Mouse (Mus musculus): ENCODE results near the gene Ogfr. TPM values are rescaled to one million over a fixed set of nuclear protein-coding genes. Genes with fewer than 3 reads are reported as not detected.

The Ogfr gene
- polyA plus RNA-seq, 1 experiment from 2014 or later: 62.7 TPM

DNA sequence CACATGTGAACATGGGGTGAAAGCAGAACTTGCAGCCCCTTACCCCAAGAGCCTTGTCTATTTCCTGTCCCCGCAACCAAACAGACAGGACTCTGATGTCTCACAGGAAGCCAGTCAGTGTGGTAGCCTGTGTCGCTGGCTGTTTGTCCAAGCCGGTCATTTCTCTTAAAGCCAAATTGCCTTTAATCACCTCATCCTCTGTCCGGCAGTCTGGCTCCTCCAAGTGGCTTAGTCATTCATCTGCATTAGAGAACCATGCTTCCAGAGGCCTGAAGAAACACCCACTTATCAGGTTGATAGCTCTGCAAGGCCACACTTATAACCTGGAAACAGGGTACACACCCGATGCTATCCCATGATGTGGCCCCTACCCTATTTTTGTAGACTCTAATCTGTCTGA lies 26.9 kb upstream of the Ogfr start:
- ATAC-seq (replicated peaks; ENCODE audit: low FRiP score, low TSS enrichment, low read depth): no peak
- Histone ChIP-seq H3K4me2 (ENCODE audit: low read length) (no peak overlapping the region), H3K4me1 (replicated peaks; ENCODE audit: control insufficient read depth, insufficient read depth, low read length) (peaks cover 4% of the 10 kb centered on the region; the same call in 1 of the 2 replicates), H3K4me3 (ENCODE audit: low read depth, low read length) (no peak overlapping the region), H3K27ac (ENCODE audit: low read depth) (no peak overlapping the region), H3K36me3 (ENCODE audit: control insufficient read depth, insufficient read depth, low read length) (no peaks in the 10 kb centered on the region), H3K9ac (ENCODE audit: low read length) (no peak overlapping the region), H3K9me3 (ENCODE audit: control insufficient read depth, low read length) (no peaks in the 10 kb centered on the region), H3K27me3 (replicated peaks; ENCODE audit: control insufficient read depth, insufficient read depth, low read length) (0 out of 2 replicates have a peak, but pooled peaks cover 2% of the 10 kb centered on the region)
- no peak for DNase-seq (ENCODE audit: low spot score)
- 42% methylated on average over 5 of the region's 5 CpGs for WGBS

- Histone ChIP-seq H3K36me3 (ENCODE audit: control insufficient read depth, insufficient read depth, low read length) (no peaks in the 10 kb centered on the region), H3K4me2 (ENCODE audit: low read length) (no peak overlapping the region), H3K27ac (ENCODE audit: low read depth) (no peak overlapping the region), H3K4me1 (replicated peaks; ENCODE audit: control insufficient read depth, insufficient read depth, low read length) (peaks cover 4% of the 10 kb centered on the region; the same call in 1 of the 2 replicates), H3K9ac (ENCODE audit: low read length) (no peak overlapping the region), H3K9me3 (ENCODE audit: control insufficient read depth, low read length) (no peaks in the 10 kb centered on the region), H3K27me3 (replicated peaks; ENCODE audit: control insufficient read depth, insufficient read depth, low read length) (0 out of 2 replicates have a peak, but pooled peaks cover 2% of the 10 kb centered on the region), H3K4me3 (ENCODE audit: low read depth, low read length) (no peak overlapping the region)
- DNase-seq (ENCODE audit: low spot score) (no peak), ATAC-seq (replicated peaks; ENCODE audit: low FRiP score, low TSS enrichment, low read depth) (no peak)
- WGBS: 71% methylated on average over 6 of the region's 6 CpGs
Measured at GRCm38 (mm10) chr2:180563296-180563695, 25.7 kb upstream of the Ogfr start.

DNA sequence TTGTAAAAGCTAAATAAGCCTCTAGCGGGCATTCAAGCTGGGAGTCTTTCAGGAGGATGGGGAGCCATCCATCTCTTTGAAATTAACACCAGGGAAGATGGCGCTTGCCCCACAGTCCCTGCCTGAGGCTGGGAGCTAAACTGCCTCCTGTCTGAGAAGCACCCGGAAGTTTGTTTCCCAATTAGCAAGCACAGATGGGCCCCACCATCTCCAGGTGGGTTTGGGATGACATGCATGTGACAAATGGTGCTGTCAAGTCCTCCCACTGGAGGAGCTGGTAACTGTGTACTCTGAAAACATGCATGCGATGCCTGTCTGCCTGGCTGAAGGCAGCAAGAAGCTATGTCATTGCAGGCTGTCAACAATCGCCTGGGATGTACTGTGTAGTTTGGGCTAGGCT lies 25.2 kb upstream of the Ogfr start:
- 35% methylated on average over 5 of the region's 5 CpGs for WGBS
- ATAC-seq (replicated peaks; ENCODE audit: low FRiP score, low TSS enrichment, low read depth): no peak
- H3K27ac ChIP-seq (ENCODE audit: low read depth): no peak overlapping the region

GRCm38 (mm10) chr2:180566240-180566913 lies 22.7 kb upstream of the Ogfr start:
- ATAC-seq (replicated peaks; ENCODE audit: low FRiP score, low TSS enrichment, low read depth) (no peak), DNase-seq (ENCODE audit: low spot score) (peak; percentile 77)
- 39% methylated on average over 13 of the region's 13 CpGs for WGBS
- H3K4me3 ChIP-seq (ENCODE audit: low read depth, low read length): no peak overlapping the region
- H3K27ac ChIP-seq (ENCODE audit: low read depth): no peak overlapping the region
- H3K36me3 ChIP-seq (ENCODE audit: control insufficient read depth, insufficient read depth, low read length): no peaks in the 10 kb centered on the region
- 0 out of 2 replicates have a peak, but pooled peaks cover 2% of the 10 kb centered on the region for H3K27me3 ChIP-seq (replicated peaks; ENCODE audit: control insufficient read depth, insufficient read depth, low read length)
- H3K4me1 ChIP-seq (replicated peaks; ENCODE audit: control insufficient read depth, insufficient read depth, low read length): peaks cover 17% of the 10 kb centered on the region
- H3K9me3 ChIP-seq (ENCODE audit: control insufficient read depth, low read length): no peaks in the 10 kb centered on the region
- no peak overlapping the region for H3K9ac ChIP-seq (ENCODE audit: low read length)
- H3K4me2 ChIP-seq (ENCODE audit: low read length): no peak overlapping the region

More for the DNA sequence above, 25.2 kb upstream of the Ogfr start:
- Histone ChIP-seq H3K27me3 (replicated peaks; ENCODE audit: control insufficient read depth, insufficient read depth, low read length) (0 out of 2 replicates have a peak, but pooled peaks cover 2% of the 10 kb centered on the region), H3K4me3 (ENCODE audit: low read depth, low read length) (no peak overlapping the region), H3K4me2 (ENCODE audit: low read length) (no peak overlapping the region), H3K36me3 (ENCODE audit: control insufficient read depth, insufficient read depth, low read length) (no peaks in the 10 kb centered on the region), H3K9me3 (ENCODE audit: control insufficient read depth, low read length) (no peaks in the 10 kb centered on the region), H3K9ac (ENCODE audit: low read length) (no peak overlapping the region), H3K4me1 (replicated peaks; ENCODE audit: control insufficient read depth, insufficient read depth, low read length) (peaks cover 7% of the 10 kb centered on the region)
- DNase-seq (ENCODE audit: low spot score): no peak

DNA sequence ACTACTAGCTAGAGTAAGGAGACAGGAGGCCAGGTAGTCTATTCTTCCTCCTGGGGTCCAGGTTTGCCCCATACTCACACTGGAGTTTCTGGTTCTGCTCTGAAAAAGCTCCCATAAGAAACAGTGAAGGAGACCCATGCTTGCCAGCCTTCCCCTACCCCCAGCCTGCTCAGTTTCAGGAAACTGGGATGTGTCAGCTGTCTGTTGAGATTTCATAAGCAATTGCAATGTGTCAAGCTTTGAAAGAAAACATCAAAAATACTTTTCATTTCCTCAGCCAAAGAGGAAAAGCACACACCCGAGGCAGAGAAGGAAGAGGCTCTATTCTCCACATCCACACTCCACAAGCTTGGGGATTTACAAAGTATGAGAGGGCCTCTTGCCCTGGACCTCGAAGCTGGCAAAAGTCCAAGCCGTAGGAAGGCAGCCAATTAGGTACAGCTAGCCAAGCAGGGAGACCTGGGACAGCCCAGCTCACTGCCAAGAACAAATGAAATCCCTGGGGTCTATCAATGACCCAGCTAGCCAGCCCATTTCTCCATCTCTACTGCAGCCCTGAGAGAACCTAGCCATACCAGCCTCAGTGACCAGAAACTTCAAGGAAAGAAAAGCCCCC lies 19.9 kb upstream of the Ogfr start:
- no peak overlapping the region for H3K4me2 ChIP-seq (ENCODE audit: low read length)
- ATAC-seq (replicated peaks; ENCODE audit: low FRiP score, low TSS enrichment, low read depth) (no peak), DNase-seq (ENCODE audit: low spot score) (no peak)
- H3K9me3 ChIP-seq (ENCODE audit: control insufficient read depth, low read length): no peaks in the 10 kb centered on the region
- peak overlapping the region; percentile 47; the same call in 1 of the 2 replicates for H3K27ac ChIP-seq (ENCODE audit: low read depth)
- H3K27me3 ChIP-seq (replicated peaks; ENCODE audit: control insufficient read depth, insufficient read depth, low read length): 0 out of 2 replicates have a peak, but pooled peaks cover under 1% of the 10 kb centered on the region
- no peak overlapping the region for H3K9ac ChIP-seq (ENCODE audit: low read length)
- WGBS: 17% methylated on average over 3 of the region's 3 CpGs
- H3K36me3 ChIP-seq (ENCODE audit: control insufficient read depth, insufficient read depth, low read length): no peaks in the 10 kb centered on the region
- no peak overlapping the region for H3K4me3 ChIP-seq (ENCODE audit: low read depth, low read length)
- peaks cover 13% of the 10 kb centered on the region for H3K4me1 ChIP-seq (replicated peaks; ENCODE audit: control insufficient read depth, insufficient read depth, low read length)

DNA sequence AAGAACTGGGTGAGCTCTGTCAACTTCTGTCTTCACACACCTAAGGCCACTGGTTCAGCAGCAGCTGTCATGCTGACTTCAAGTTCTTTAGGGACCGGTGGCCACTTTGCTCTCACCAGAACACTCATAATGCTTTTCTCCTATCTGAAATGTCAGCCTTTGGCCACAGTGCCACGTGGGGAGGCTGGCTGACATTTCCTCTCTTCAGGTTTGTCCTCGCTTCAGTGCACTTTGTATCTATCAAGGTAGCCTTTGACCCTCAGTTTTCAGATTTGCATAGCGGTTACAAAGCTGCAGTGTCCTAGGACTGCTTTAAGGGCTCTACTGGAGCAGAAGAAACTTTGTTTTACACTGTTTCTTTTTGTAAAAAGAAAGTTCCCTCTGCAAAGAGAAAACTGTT lies 12.6 kb upstream of the Ogfr start:
- DNase-seq (ENCODE audit: low spot score): no peak
- Histone ChIP-seq H3K27me3 (replicated peaks; ENCODE audit: control insufficient read depth, insufficient read depth, low read length) (peaks cover 3% of the 10 kb centered on the region; the same call in 1 of the 2 replicates), H3K36me3 (ENCODE audit: control insufficient read depth, insufficient read depth, low read length) (no peaks in the 10 kb centered on the region), H3K4me3 (ENCODE audit: low read depth, low read length) (no peak overlapping the region), H3K9ac (ENCODE audit: low read length) (no peak overlapping the region), H3K4me1 (replicated peaks; ENCODE audit: control insufficient read depth, insufficient read depth, low read length) (no peaks in the 10 kb centered on the region), H3K4me2 (ENCODE audit: low read length) (no peak overlapping the region), H3K9me3 (ENCODE audit: control insufficient read depth, low read length) (no peaks in the 10 kb centered on the region), H3K27ac (ENCODE audit: low read depth) (no peak overlapping the region)
- no peak for ATAC-seq (replicated peaks; ENCODE audit: low FRiP score, low TSS enrichment, low read depth)
- WGBS: 66% methylated on average over 4 of the region's 4 CpGs

DNA sequence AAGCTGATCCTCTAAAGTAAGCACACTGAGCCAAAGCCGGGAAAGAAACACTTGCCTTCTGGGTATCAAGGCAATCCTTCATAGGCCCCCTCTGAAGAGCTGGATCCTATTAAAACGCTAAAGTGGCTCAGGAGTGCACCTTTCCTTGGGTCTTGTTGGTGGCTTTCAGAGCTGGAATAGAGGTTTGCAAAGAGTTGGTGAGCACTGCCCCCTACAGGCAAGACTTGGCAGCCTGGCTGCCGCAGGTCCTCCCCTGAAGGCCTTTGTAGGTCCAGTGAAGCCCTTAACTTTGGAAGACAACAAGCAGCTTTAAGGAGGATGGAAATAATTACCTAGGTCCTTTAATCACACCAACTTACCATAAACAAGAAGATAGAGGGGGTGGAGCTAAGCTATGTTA lies 10.4 kb upstream of the Ogfr start:
- Histone ChIP-seq H3K9me3 (ENCODE audit: control insufficient read depth, low read length) (no peaks in the 10 kb centered on the region), H3K4me1 (replicated peaks; ENCODE audit: control insufficient read depth, insufficient read depth, low read length) (peaks cover 6% of the 10 kb centered on the region), H3K9ac (ENCODE audit: low read length) (no peak overlapping the region), H3K4me3 (ENCODE audit: low read depth, low read length) (no peak overlapping the region), H3K36me3 (ENCODE audit: control insufficient read depth, insufficient read depth, low read length) (no peaks in the 10 kb centered on the region), H3K27me3 (replicated peaks; ENCODE audit: control insufficient read depth, insufficient read depth, low read length) (peaks cover 3% of the 10 kb centered on the region; the same call in 1 of the 2 replicates), H3K4me2 (ENCODE audit: low read length) (no peak overlapping the region), H3K27ac (ENCODE audit: low read depth) (no peak overlapping the region)
- peak; percentile 89 for DNase-seq (ENCODE audit: low spot score)
- 1% methylated on average over 3 of the region's 3 CpGs for WGBS
- ATAC-seq (replicated peaks; ENCODE audit: low FRiP score, low TSS enrichment, low read depth): no peak

- DNase-seq (ENCODE audit: low spot score) (no peak), ATAC-seq (replicated peaks; ENCODE audit: low FRiP score, low TSS enrichment, low read depth) (no peak)
- Histone ChIP-seq H3K9me3 (ENCODE audit: control insufficient read depth, low read length) (no peaks in the 10 kb centered on the region), H3K27me3 (replicated peaks; ENCODE audit: control insufficient read depth, insufficient read depth, low read length) (0 out of 2 replicates have a peak, but pooled peaks cover 3% of the 10 kb centered on the region), H3K4me1 (replicated peaks; ENCODE audit: control insufficient read depth, insufficient read depth, low read length) (peaks cover 9% of the 10 kb centered on the region), H3K27ac (ENCODE audit: low read depth) (no peak within 1 kb of the TSS), H3K36me3 (ENCODE audit: control insufficient read depth, insufficient read depth, low read length) (peaks cover 16% of the 10 kb centered on the region), H3K9ac (ENCODE audit: low read length) (no peak within 1 kb of the TSS), H3K4me2 (ENCODE audit: low read length) (no peak within 1 kb of the TSS), H3K4me3 (ENCODE audit: low read depth, low read length) (no peak within 1 kb of the TSS)
- WGBS: 64% methylated on average over 3 of the region's 3 CpGs
Measured at GRCm38 (mm10) chr2:180581002-180581401, 8.0 kb upstream of the Ogfr start, which contains the start of gene Mrgbp. Gene Mrgbp, plus strand, starts transcription at chr2:180581304.
